Mouse (Mus musculus): ENCODE results near the gene Gdi2.

The Gdi2 gene

DNA sequence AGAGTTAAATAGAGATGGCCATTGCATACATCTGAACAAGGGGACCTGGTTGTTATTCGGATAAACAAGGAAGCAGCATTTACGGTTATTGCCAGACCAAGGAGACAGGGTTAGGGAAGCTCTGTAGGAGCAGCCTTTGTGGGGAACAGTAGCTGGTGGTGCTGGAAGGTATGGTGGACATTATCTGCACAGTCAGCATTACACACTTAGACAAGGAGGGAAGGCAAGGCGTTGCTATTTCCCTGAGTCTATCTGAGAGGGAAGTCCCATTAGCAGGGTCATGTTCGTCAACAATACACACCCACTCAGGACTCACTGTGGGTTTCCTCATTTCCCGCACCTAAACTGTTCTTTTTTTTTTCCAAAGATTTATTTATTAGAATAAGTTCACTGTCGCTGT, 10.0 kb downstream of the Gdi2 start:
- DNase-seq (ENCODE audit: low spot score) = no peak

- DNase-seq (ENCODE audit: low spot score) = no peak
Measured at GRCm38 (mm10) chr13:3563130-3563529, 25.3 kb downstream of the Gdi2 start.

- DNase-seq (ENCODE audit: low spot score) = no peak
Measured at GRCm38 (mm10) chr13:3563953-3564352, 26.1 kb downstream of the Gdi2 start.

- no peak for DNase-seq (ENCODE audit: low spot score)
Measured at GRCm38 (mm10) chr13:3590789-3591188, 52.9 kb downstream of the Gdi2 start.

DNA sequence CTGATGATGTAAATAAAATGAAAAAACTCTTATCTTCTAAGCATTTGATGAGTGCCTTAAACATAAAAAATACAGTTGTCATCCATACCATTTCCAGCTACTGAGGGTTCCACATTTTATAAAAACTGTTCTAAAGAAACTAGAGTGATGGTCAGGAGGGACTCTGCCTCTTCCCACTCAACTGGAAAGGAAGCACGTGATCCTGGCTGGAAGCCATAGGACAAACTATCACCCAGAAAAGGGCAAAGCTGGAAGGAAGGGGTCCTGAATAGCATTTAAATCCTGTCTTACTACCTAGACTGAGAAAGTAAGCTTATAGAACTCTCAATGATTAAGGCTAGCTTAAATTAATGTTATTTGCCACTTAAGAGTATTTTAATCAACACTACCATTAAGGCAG, 56.4 kb downstream of the Gdi2 start:
- no peak for DNase-seq (ENCODE audit: low spot score)

DNA sequence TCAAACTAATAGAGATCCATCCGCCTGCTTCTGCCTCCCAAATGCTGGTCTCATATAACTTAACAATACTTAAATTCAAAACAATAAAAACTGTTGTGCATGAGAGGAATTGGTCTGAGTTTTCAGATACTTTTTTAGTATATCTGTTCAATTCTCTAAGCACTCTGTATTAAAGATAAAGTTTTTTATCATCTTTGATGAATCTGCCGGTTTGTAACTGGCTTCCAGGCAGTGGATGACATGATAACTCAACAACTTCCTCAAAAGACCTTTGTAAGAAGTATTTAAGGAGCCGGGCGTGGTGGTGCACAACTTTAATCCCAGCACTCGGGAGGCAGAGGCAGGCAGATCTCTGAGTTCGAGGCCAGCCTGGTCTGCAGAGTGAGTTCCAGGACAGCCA, 58.4 kb downstream of the Gdi2 start:
- DNase-seq (ENCODE audit: low spot score) = no peak

- no peak for DNase-seq (ENCODE audit: low spot score)
Measured at GRCm38 (mm10) chr13:3609780-3610117, 71.9 kb downstream of the Gdi2 start.

- peak; percentile 62 for DNase-seq (ENCODE audit: low spot score)
Measured at GRCm38 (mm10) chr13:3610118-3610794, 72.4 kb downstream of the Gdi2 start.

DNA sequence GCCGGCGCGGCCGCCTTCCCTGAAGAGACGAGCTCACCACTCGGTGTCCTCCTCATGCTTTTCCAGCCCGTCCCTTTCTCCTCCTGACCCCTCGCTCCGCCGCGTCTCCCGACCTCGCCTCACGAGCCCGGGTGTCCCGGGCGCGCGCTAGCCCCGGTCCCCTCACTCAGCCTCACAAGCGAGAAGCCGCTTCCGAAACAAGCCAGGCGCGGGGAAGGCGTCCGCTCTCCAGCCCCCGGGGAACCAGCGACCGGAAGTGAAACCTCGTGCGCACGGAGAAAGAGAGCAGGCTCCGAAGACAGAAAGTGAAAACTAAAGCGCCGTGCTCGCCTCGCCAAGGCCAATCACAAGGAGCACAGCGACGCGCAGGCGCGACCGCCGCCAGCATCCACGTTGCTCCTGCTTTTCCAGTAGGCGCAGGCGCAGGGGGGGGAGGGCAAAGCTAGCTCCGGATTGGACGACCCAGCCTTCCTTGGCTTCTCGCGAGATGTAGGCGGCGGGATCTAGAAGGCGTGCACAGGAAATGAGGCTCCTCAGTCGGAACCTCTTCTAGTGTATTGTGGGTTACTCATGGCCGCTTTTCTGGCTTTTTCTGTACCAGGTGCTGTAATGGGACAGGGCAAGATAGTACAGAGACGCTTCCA, 73.1 kb downstream of the Gdi2 start, which contains the start of gene Fam208b:
TSS of gene Fam208b (minus strand) at position 314 of the 644 bp plus-strand sequence.
- DNase-seq (ENCODE audit: low spot score) = peak; percentile 97

All from c-Kit-positive CD71-positive TER-119-positive erythroid progenitor cells, embryonic 14.5 days (primary cell).